Mouse (Mus musculus) regulatory T cell (primary cell): Measurements from ENCODE around the gene Gpr3.

ENCODE experiments used
- in situ Hi-C: fragments of 300-600 bp; cut with MboI, MseI; formaldehyde crosslinking; loops from one replicate; pipeline ENCODE4 v1.15.1; 2025; ENCODE audit warnings: high pct_unique_total_duplicates

Gene Gpr3

DNA sequence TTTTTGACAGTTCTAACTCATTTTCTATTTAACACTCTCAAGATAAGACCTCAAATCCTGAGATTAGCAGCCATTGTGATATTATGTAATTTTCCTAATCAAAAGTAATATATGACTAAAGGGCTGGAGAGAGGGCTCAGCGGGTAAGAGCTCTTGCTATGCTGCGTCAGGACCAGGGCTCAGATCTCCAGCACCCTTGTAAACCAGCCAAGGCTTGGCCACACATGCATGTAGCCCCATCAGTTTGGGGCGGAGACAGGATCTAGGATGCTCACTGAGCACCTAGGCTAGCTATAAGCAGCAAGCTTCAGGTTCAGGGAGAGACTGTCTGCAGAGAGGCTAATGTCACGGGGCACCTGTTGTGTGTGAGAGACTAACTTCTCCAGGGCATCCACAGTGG lies 39.9 kb downstream of the Gpr3 start:
- in situ Hi-C loops: no loop called here

GRCm38 (mm10) chr4:133170616-133171015 lies 41.7 kb downstream of the Gpr3 start:
- in situ Hi-C loops: no loop called here

- in situ Hi-C loops: no loop called here
Measured at GRCm38 (mm10) chr4:133170056-133170524, 42.2 kb downstream of the Gpr3 start.

DNA sequence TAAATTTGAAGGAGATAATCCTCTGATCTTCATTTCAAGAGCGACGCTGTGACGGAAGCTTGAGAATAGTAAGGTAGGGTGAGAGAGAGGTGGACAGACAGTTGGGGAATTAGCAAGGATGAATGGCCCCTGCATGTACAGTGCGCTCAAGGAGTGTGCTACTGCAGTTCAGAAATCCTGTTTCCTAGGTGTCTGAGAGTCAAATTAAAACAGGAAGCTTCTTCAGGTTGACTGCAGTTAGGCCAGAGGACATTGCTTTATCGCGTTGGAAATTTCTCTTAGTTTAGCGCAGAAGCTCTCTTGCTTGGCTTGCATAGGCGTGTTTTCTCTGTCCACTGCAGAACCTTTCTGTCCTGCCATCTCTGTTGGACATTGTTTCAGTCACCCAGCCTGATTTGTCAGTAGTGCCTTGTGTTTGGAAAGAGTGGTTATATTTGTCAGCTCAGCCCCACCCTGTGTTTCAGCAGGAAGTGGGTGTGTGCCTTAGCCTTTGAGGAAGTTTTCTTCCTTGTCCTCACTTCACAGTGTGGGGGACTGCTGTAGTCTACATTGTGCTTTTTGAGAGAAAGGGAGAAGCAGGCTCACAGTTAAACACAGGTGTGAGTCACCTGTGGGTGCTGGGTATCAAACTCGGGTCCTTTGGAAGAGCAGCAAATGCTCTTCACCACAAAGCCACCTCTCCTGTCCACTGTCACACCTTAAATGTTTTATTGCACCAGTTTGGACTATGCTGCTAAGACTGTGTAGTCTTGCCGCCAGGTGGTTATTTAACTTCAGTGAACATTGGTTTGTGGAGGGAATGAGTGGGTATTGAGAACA lies 42.9 kb downstream of the Gpr3 start:
- in situ Hi-C loops: no loop called here

GRCm38 (mm10) chr4:133166773-133167172 lies 45.6 kb downstream of the Gpr3 start:
- in situ Hi-C loops: no loop called here

- in situ Hi-C loops: no loop called here
Measured at GRCm38 (mm10) chr4:133162196-133162595, 50.1 kb downstream of the Gpr3 start.

DNA sequence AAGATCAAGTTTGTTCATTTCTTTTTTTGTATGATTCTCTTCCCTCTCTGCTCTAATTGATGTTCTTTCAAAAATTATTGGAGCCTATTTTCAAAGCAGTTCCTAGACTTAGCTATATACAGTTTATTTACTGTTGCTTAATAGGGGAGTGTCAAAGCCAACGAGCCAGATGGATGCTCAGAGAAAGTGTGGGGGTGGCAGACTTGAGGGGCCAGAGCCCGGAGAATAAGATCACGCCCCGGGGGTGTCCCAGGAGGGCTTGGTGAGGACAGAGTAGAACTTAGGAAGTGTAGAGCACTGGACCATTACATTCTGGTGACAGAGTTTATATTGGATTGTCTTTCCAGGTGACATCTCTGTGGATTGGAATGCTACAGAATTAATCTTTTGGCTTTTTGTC lies 51.5 kb downstream of the Gpr3 start:
- in situ Hi-C loops: no loop called here

GRCm38 (mm10) chr4:133160211-133160610 lies 52.1 kb downstream of the Gpr3 start:
- in situ Hi-C loops: no loop called here

GRCm38 (mm10) chr4:133159646-133160045 lies 52.7 kb downstream of the Gpr3 start:
- in situ Hi-C loops: no loop called here
